Mouse (Mus musculus) stomach, postnatal 0 days (tissue): Measurements from ENCODE around the gene Kctd15.
A peak's percentile ranks its signal among the peaks of the same experiment; 100 is the strongest.

Experiments used
- CTCF ChIP-seq: IDR thresholded peaks from 2 replicates; pipeline ENCODE4 v1.5.1; 2016; ENCODE audit warnings: antibody characterized with exemption, low read depth, mild to moderate bottlenecking, moderate library complexity
- EP300 ChIP-seq: optimal IDR thresholded peaks from 2 replicates; pipeline ENCODE3; 2016; ENCODE audit warnings: antibody characterized with exemption

GRCm38 (mm10) chr7:34594501-34595306 lies 61.8 kb downstream of the Kctd15 start:
- no peak for TF ChIP-seq EP300
- peak; percentile 15; the same call in 1 of the 2 replicates for TF ChIP-seq CTCF
